ENCODE assay signal across 7 mouse cellular contexts in genomic region chr4:141213770-141214336, GRCm38 (mm10). TPM values are rescaled to one million over a fixed set of nuclear protein-coding genes. Genes with fewer than 3 reads are reported as not detected.
DNase-seq lines count a peak whose midpoint lies in the region; ATAC-seq and TF ChIP-seq lines count a peak whose summit lies in the region.

Gene Rsg1, plus strand, starts transcription at chr4:141213956.

- peak within 1 kb of the TSS; percentile 32; the same call in 1 of the 2 replicates for H3K9ac ChIP-seq in intestine, postnatal 0 days (ENCODE audit: low read depth, low read length)
- peak within 1 kb of the TSS; percentile 72 for H3K9ac ChIP-seq in midbrain, embryonic 12.5 days (replicated peaks)

- no peak for TF ChIP-seq CTCF in intestine, postnatal 0 days (IDR thresholded peaks at IDR 0.05; ENCODE audit: low read depth)
- peak; percentile 5; the same call in 1 of the 2 replicates for TF ChIP-seq CTCF in small intestine, adult 2 months (IDR thresholded peaks at IDR 0.05; ENCODE audit: extremely low read depth, insufficient read length, insufficient replicate concordance, low read depth, low read length)

- under 1% methylated on average over 24 of the region's 24 CpGs for WGBS in intestine, postnatal 0 days
- under 1% methylated on average over 24 of the region's 24 CpGs for WGBS in midbrain, embryonic 12.5 days
- WGBS in small intestine, adult 2 months = under 1% methylated on average over 24 of the region's 24 CpGs

- H3K4me1 ChIP-seq in intestine, postnatal 0 days (replicated peaks; ENCODE audit: control insufficient read depth, insufficient read depth, low read length) = 0 out of 2 replicates have a peak, but pooled peaks cover 4% of the 10 kb centered on the region
- H3K4me1 ChIP-seq in midbrain, embryonic 12.5 days = peaks cover 19% of the 10 kb centered on the region
- peaks cover 7% of the 10 kb centered on the region; the same call in 1 of the 2 replicates for H3K4me1 ChIP-seq in small intestine, adult 2 months (ENCODE audit: control insufficient read depth, insufficient read depth, insufficient read length, low read length)

- no peaks in the 10 kb centered on the region for H3K36me3 ChIP-seq in intestine, postnatal 0 days (ENCODE audit: control insufficient read depth, insufficient read depth)
- H3K36me3 ChIP-seq in midbrain, embryonic 12.5 days = no peaks in the 10 kb centered on the region
- H3K36me3 ChIP-seq in small intestine, adult 2 months (ENCODE audit: control insufficient read depth, insufficient read depth, low read length) = no peaks in the 10 kb centered on the region

- no peaks in the 10 kb centered on the region for H3K27me3 ChIP-seq in intestine, postnatal 0 days (replicated peaks; ENCODE audit: control insufficient read depth, insufficient read depth, low read length)
- H3K27me3 ChIP-seq in midbrain, embryonic 12.5 days = no peaks in the 10 kb centered on the region
- no peaks in the 10 kb centered on the region for H3K27me3 ChIP-seq in small intestine, adult 2 months (ENCODE audit: control insufficient read depth, insufficient read depth, low read length)

- DNase-seq in adrenal gland, adult 2 months = peak; percentile 95
- peak; percentile 92 for DNase-seq in embryo, embryonic 11.5 days (ENCODE audit: low read depth, low spot score)
- DNase-seq in gastrocnemius, postnatal 4 days (ENCODE audit: low spot score in 2 of 2) = peak; percentile 92 to 94
- DNase-seq in left cerebral cortex, postnatal 4 days = peak; percentile 98

- peak within 1 kb of the TSS; percentile 54 for H3K4me3 ChIP-seq in intestine, postnatal 0 days (ENCODE audit: low read depth, low read length)
- H3K4me3 ChIP-seq in midbrain, embryonic 12.5 days = peak within 1 kb of the TSS; percentile 58
- H3K4me3 ChIP-seq in small intestine, adult 2 months (ENCODE audit: low read depth, low read length) = peak within 1 kb of the TSS; percentile 57

- peak; percentile 45 for TF ChIP-seq POLR2A in small intestine, adult 2 months (IDR thresholded peaks at IDR 0.05; ENCODE audit: low read depth, low read length)

- intact Hi-C loops in left cerebral cortex, postnatal 4 days (cut with DNase I) = loop anchor here (10.0 kb wide), 1 partner anchor 69 kb away; the partner anchor contains the start of gene Fbxo42

- peak; percentile 46 for ATAC-seq in intestine, postnatal 0 days
- ATAC-seq in midbrain, embryonic 12.5 days (ENCODE audit: low FRiP score, low read depth) = peak; percentile 77

- H3K9me3 ChIP-seq in intestine, postnatal 0 days (ENCODE audit: control insufficient read depth) = no peaks in the 10 kb centered on the region
- no peaks in the 10 kb centered on the region for H3K9me3 ChIP-seq in midbrain, embryonic 12.5 days

- peak within 1 kb of the TSS; percentile 90 for H3K4me2 ChIP-seq in intestine, postnatal 0 days (replicated peaks; ENCODE audit: low read depth)
- peak within 1 kb of the TSS; percentile 93 for H3K4me2 ChIP-seq in midbrain, embryonic 12.5 days (replicated peaks)

- H3K27ac ChIP-seq in intestine, postnatal 0 days (ENCODE audit: low read depth, low read length) = no peak within 1 kb of the TSS
- no peak within 1 kb of the TSS; the same call in 1 of the 2 replicates for H3K27ac ChIP-seq in midbrain, embryonic 12.5 days (replicated peaks)
- H3K27ac ChIP-seq in small intestine, adult 2 months (ENCODE audit: insufficient read depth, low read depth, low read length) = no peak within 1 kb of the TSS

RNA-seq across cellular contexts. Expression of gene Rsg1, which starts in this region (rescaled TPM):
- total RNA-seq in adrenal gland, adult 2 months (2021) = 1 to 10 TPM in 1 of 2 experiments, under 1 TPM in 1; 0.86 to 1.1 TPM
- polyA plus RNA-seq in adrenal gland, adult 2 months (2012; rRNA removed) = 1.7 and 2.3 TPM in 2 replicates
- 1 to 10 TPM; 1.1 to 1.3 TPM for total RNA-seq in gastrocnemius, postnatal 4 days (2021)
- polyA plus RNA-seq in intestine, postnatal 0 days (2015; fragmentation: Nextera tagmentation; extraction: Ambion mirVana) = 0.97 and 0.98 TPM in 2 replicates
- 1 to 10 TPM; 4.3 to 5.1 TPM for total RNA-seq in left cerebral cortex, postnatal 4 days (2021)
- 6.4 and 7.1 TPM in 2 replicates for polyA plus RNA-seq in midbrain, embryonic 12.5 days (2016; fragmentation: Nextera tagmentation; extraction: Ambion mirVana)
- polyA plus RNA-seq in small intestine, adult 2 months (2012; rRNA removed) = 0.51 and 0.81 TPM in 2 replicates

Comparison
In these comparisons a context has a peak if more than half of its experiments do, and no peak if none do; other contexts are left out.
1. Peak in ATAC-seq, H3K4me3 ChIP-seq, H3K9ac ChIP-seq and H3K4me2 ChIP-seq in intestine, postnatal 0 days; RNA of the gene not detected or under 1 TPM.